Mouse (Mus musculus) heart, adult 18-20 months (tissue): ENCODE data around the gene Itpkb. TPM values are rescaled to one million over a fixed set of nuclear protein-coding genes. Genes with fewer than 3 reads are reported as not detected.
"Not testable (repeated sequence)": the region's sequence is repeated elsewhere in the genome, so short reads cannot be mapped to it uniquely, and the experiment has no call there.

Experiments
- DNase-seq, 2 experiments: peaks; one replicate each; pipeline ENCODE4 v3.0.0; 2021 to 2022; ENCODE audit warnings: mixed read lengths in 1 of 2
- total RNA-seq, 2 experiments: library from RNA; stranded (reverse); gene quantifications; 2 replicates each; pipeline ENCODE4 v1.2.3; 2021

The Itpkb gene
- total RNA-seq, 2 experiments from 2014 or later: 36.7 to 51.5 TPM

GRCm38 (mm10) chr1:180367045-180367619, 36.8 kb downstream of the Itpkb start:
- DNase-seq: no peak

- no peak for DNase-seq
Observed at GRCm38 (mm10) chr1:180367626-180368025, 37.3 kb downstream of the Itpkb start.

- no peak for DNase-seq
Observed at GRCm38 (mm10) chr1:180368112-180368511, 37.8 kb downstream of the Itpkb start.

- DNase-seq: no peak
Observed at GRCm38 (mm10) chr1:180368646-180369045, 38.4 kb downstream of the Itpkb start.

- no peak for DNase-seq
Observed at GRCm38 (mm10) chr1:180370858-180371652, 40.8 kb downstream of the Itpkb start.

GRCm38 (mm10) chr1:180372258-180372657, 42.0 kb downstream of the Itpkb start:
- DNase-seq: not testable (repeated sequence)

GRCm38 (mm10) chr1:180376598-180376997, 46.3 kb downstream of the Itpkb start:
- no peak for DNase-seq

GRCm38 (mm10) chr1:180379559-180379958, 49.3 kb downstream of the Itpkb start:
- DNase-seq: no peak

- peak; percentile 36 to 55 for DNase-seq
Observed at GRCm38 (mm10) chr1:180382358-180382757, 52.1 kb downstream of the Itpkb start.

- DNase-seq: no peak
Observed at GRCm38 (mm10) chr1:180383884-180384283, 53.6 kb downstream of the Itpkb start.

- DNase-seq: peak in 1 of 2 experiments; percentile 63
Observed at GRCm38 (mm10) chr1:180384486-180384885, 54.2 kb downstream of the Itpkb start.

- DNase-seq: peak; percentile 49 to 63
Observed at GRCm38 (mm10) chr1:180385308-180385707, 55.0 kb downstream of the Itpkb start.

- peak; percentile 99 to 100 for DNase-seq
Observed at GRCm38 (mm10) chr1:180386951-180387749, 56.9 kb downstream of the Itpkb start.

GRCm38 (mm10) chr1:180387750-180388480, 57.6 kb downstream of the Itpkb start:
- no peak for DNase-seq

GRCm38 (mm10) chr1:180388481-180388880, 58.2 kb downstream of the Itpkb start:
- DNase-seq: peak in 1 of 2 experiments; percentile 61

GRCm38 (mm10) chr1:180389213-180389760, 59.0 kb downstream of the Itpkb start:
- peak in 1 of 2 experiments; percentile 50 for DNase-seq

GRCm38 (mm10) chr1:180390321-180390731, 60.0 kb downstream of the Itpkb start:
- peak; percentile 82 to 87 for DNase-seq

GRCm38 (mm10) chr1:180390746-180391574, 60.7 kb downstream of the Itpkb start:
- DNase-seq: no peak

- no peak for DNase-seq
Observed at GRCm38 (mm10) chr1:180391575-180391945, 61.3 kb downstream of the Itpkb start.

- DNase-seq: no peak
Observed at GRCm38 (mm10) chr1:180392137-180392798, 62.0 kb downstream of the Itpkb start.
